Mouse (Mus musculus) liver, adult 2 months (tissue): ENCODE data around the gene Pdgfb.

ENCODE experiments used
- CTCF ChIP-seq: fragments of 200-500 bp; IDR thresholded peaks from 2 replicates; pipeline ENCODE4 v1.5.1; 2011; ENCODE audit warnings: low read depth, low read length, control low read depth
- POLR2A ChIP-seq: fragments of 200-500 bp; IDR thresholded peaks from 2 replicates; pipeline ENCODE4 v1.6.1; 2011; ENCODE audit warnings: low read length, control low read depth; ENCODE audit not compliant: insufficient read depth; ENCODE audit errors: extremely low read depth

DNA sequence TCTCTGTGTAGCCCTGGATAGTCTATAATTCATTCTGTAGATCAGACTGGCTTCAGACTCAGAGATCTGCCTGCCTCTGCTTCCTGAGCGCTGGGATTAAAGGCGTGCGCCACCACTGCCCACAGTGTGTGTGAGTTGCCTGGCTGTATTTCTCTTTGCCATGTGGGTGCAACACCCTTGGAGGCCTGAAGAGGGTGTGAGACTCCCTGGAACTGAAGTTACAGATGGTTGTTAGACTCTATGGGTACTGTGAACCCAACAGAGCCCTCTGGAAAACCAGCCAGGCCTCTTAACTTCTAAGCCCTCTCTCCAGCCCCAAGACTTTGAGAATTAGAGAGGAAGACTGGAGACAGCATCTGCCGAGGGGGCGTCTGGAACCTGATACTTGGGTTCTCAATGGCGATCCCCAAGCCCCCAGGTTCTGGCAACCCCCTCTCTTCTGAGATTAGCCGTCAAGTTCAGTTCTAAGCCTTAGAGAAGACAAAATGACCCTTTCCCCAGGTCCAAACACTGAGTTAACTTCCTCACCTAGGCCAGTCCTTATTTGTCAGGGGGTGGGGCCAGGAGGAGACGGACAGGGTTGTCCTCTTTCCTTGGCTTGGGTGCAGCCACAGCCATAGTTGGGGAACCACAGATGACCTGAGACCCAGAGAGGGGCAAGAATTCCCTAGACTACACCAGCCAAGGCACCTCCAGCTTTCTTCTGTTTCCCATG lies 45.7 kb upstream of the Pdgfb start:
- TF ChIP-seq POLR2A = no peak
- TF ChIP-seq CTCF = no peak
